Mouse (Mus musculus) hindbrain, embryonic 15.5 days (tissue): Measurements from ENCODE around the gene Cd52. TPM values are rescaled to one million over a fixed set of nuclear protein-coding genes. Genes with fewer than 3 reads are reported as not detected.

Experiments
- ATAC-seq: fragments of 200-750 bp; cut with Nextera tagmentation; 2 replicates; pipeline ENCODE4 v1.8.0; 2017; ENCODE audit warnings: low read depth, moderate number of reproducible peaks, moderate TSS enrichment; ENCODE audit not compliant: low FRiP score
- H3K27ac ChIP-seq: fragments of 300-500 bp; sonication (generic); replicated peaks from 2 replicates; pipeline ENCODE4 v1.5.1; 2015; ENCODE audit warnings: mild to moderate bottlenecking, inconsistent platforms
- H3K27me3 ChIP-seq: fragments of 300-500 bp; sonication (generic); 2 replicates; pipeline ENCODE4 v1.6.1; 2015; ENCODE audit warnings: control low read depth, inconsistent platforms
- H3K36me3 ChIP-seq: fragments of 300-500 bp; sonication (generic); 2 replicates; pipeline ENCODE4 v1.6.1; 2015; ENCODE audit warnings: control low read depth, inconsistent platforms
- H3K4me1 ChIP-seq: fragments of 300-500 bp; sonication (generic); replicated peaks from 2 replicates; pipeline ENCODE4 v1.6.1; 2015; ENCODE audit warnings: control low read depth, inconsistent platforms
- H3K4me2 ChIP-seq: fragments of 300-500 bp; sonication (generic); 2 replicates; pipeline ENCODE4 v1.6.1; 2015; ENCODE audit warnings: moderate library complexity, mild to moderate bottlenecking, inconsistent platforms
- H3K4me3 ChIP-seq: fragments of 300-500 bp; sonication (generic); 2 replicates; pipeline ENCODE4 v1.5.1; 2015; ENCODE audit warnings: mild to moderate bottlenecking, inconsistent platforms
- H3K9ac ChIP-seq: fragments of 300-500 bp; sonication (generic); 2 replicates; pipeline ENCODE4 v1.6.1; 2015; ENCODE audit warnings: inconsistent platforms
- H3K9me3 ChIP-seq: fragments of 300-500 bp; sonication (generic); 2 replicates; pipeline ENCODE4 v1.6.1; 2016; ENCODE audit warnings: control low read depth, inconsistent platforms
- WGBS: fragments of 180-500 bp; shearing (Covaris S2); methylation state at CpG from one replicate; pipeline ENCODE4 v1.1.7; 2015; 5-methylcytosine and 5-hydroxymethylcytosine counted together
- polyA plus RNA-seq: library from polyadenylated mRNA; unstranded; fragments of >200 nt; fragmentation: Nextera tagmentation; extraction: Ambion mirVana; gene quantifications from 2 replicates; pipeline ENCODE4 v1.2.1, GENCODE M21; 2015

Gene Cd52
- polyA plus RNA-seq, 1 experiment from 2014 or later, result 2.3 TPM

DNA sequence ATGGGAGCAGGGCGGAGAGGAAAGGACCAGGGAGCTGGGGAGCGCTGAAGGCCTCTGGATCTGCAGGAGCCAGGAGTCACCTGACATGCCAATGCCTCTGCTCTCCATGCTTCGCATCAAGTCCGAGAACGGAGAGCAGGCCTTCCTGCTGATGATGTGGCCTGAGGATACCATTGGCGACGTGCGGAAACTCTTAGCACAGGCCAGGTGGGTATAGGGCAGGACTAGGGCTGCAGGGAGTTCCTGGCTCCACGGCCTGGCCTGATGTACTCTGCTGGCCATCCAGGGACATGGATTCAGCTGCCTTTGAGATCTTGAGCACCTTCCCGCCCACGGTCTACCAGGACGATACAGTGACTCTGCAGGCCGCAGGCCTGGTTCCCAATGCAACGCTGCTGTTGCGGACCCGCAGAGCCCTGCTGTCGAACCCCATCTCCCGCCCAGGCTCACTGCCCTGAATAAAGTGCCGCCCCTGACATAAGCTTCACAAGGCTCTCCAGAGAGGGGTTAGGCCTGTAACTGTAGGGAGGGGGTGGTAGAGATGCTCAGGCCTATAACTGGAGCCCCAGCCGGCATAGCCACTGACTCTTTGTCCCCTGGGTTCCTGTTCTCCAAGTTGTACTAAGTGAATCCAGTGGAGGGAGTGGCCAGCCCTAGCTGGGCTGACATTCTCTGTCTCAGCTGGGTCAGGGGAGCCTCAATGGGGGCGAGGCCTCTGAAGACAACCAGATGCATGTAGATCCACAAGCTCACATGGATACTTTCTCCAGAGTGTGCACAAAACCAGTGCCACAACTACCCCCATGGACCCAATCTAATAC is 31.6 kb upstream of the Cd52 start:
- WGBS, result 88% methylated on average over 21 of the region's 21 CpGs
- 0 out of 2 replicates have a peak, but pooled peaks cover 7% of the 10 kb centered on the region for H3K36me3 ChIP-seq

GRCm38 (mm10) chr4:134125383-134126060 is 30.6 kb upstream of the Cd52 start:
- Histone ChIP-seq H3K4me1 (peaks cover 38% of the 10 kb centered on the region), H3K9me3 (no peaks in the 10 kb centered on the region), H3K36me3 (no peaks in the 10 kb centered on the region), H3K27ac (no peak overlapping the region), H3K9ac (no peak overlapping the region), H3K4me3 (no peak overlapping the region), H3K27me3 (no peaks in the 10 kb centered on the region), H3K4me2 (no peak overlapping the region)
- no peak for ATAC-seq
- WGBS, result 88% methylated on average over 15 of the region's 15 CpGs

More for the DNA sequence above, 31.6 kb upstream of the Cd52 start:
- peaks cover 38% of the 10 kb centered on the region for H3K4me1 ChIP-seq
- peak overlapping the region; percentile 94; the same call in 1 of the 2 replicates for H3K4me2 ChIP-seq
- H3K27ac ChIP-seq, result no peak overlapping the region
- no peak for ATAC-seq
- H3K4me3 ChIP-seq, result no peak overlapping the region
- no peak overlapping the region for H3K9ac ChIP-seq
- H3K27me3 ChIP-seq, result no peaks in the 10 kb centered on the region
- no peaks in the 10 kb centered on the region for H3K9me3 ChIP-seq

DNA sequence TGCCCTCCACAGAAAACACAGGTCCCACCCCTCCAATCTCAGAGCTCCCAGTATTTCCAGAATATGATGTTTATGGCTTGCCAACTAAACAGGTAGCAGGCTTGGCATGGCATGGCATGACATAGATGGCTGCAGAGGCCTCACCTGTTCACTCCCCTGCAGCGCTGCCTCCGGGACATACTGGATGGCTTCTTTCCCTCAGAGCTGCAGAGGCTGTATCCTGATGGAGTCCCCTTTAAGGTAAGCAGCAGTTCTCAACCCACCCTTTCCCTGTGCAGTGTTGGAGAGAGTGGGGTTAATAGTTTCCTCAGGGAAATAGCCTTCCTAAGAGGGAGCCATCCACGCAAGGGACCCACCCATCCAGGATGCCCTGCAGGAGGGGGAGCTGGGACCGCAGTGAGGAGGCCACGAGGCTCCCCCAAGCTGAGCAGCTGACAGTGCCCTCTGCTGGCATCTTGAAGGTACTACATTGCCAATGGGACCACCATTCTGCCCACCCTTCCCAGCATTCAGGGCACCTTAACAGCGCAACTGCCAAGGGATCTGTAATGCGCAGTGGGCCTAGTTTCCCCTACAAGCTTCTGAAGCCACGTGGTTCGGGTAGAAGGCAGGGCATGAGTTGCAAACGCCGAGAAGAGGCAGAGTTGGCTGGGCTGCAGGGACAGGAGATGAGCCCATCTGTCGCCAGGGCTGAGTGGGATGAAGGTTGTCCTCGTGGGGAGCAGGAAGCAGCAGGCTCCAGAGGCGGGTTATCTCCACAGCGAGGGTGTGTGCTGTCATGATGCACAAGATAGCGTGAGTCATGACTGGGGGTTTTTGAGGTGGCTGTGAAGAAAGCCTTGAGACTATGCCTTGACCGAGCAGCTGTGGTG is 29.0 kb upstream of the Cd52 start:
- Histone ChIP-seq H3K27me3 (no peaks in the 10 kb centered on the region), H3K4me2 (peak overlapping the region; percentile 28), H3K4me1 (peaks cover 32% of the 10 kb centered on the region), H3K36me3 (no peaks in the 10 kb centered on the region), H3K27ac (no peak overlapping the region), H3K9ac (no peak overlapping the region), H3K4me3 (no peak overlapping the region), H3K9me3 (no peaks in the 10 kb centered on the region)
- no peak for ATAC-seq
- WGBS, result 26% methylated on average over 17 of the region's 17 CpGs

- no peak for ATAC-seq
- no peaks in the 10 kb centered on the region for H3K27me3 ChIP-seq
- 94% methylated on average over 6 of the region's 6 CpGs for WGBS
- H3K4me1 ChIP-seq, result peaks cover 29% of the 10 kb centered on the region
- no peak overlapping the region for H3K4me2 ChIP-seq
- no peak overlapping the region for H3K27ac ChIP-seq
- H3K9ac ChIP-seq, result no peak overlapping the region
- no peaks in the 10 kb centered on the region for H3K9me3 ChIP-seq
- H3K4me3 ChIP-seq, result no peak overlapping the region
- no peaks in the 10 kb centered on the region for H3K36me3 ChIP-seq
These were observed 28.3 kb upstream of the Cd52 start for GRCm38 (mm10) chr4:134123147-134123546.

DNA sequence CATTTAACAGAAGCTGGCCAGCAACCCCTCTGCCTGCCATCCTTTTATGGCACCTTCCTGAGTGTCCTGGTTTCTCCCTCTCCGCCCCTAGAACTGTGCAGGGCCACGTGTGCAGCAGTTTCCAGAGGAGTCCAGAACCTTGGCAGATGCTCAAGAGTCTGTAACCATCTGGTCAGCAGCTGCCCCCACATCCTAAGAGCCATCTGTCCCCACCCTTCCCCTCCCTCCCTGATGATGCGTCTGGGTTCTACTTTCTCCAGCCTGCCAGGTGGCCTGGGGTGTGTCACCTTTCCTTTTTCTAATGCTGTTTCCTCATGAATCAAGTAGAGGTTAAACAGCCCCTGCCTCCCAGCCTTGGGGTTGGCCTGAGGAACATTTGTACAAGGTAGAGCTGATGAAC is 27.4 kb upstream of the Cd52 start:
- no peak for ATAC-seq
- H3K4me1 ChIP-seq, result peaks cover 21% of the 10 kb centered on the region
- H3K36me3 ChIP-seq, result no peaks in the 10 kb centered on the region
- H3K27ac ChIP-seq, result no peak overlapping the region
- 63% methylated on average over 3 of the region's 3 CpGs for WGBS
- no peaks in the 10 kb centered on the region for H3K27me3 ChIP-seq
- H3K9me3 ChIP-seq, result no peaks in the 10 kb centered on the region
- no peak overlapping the region for H3K9ac ChIP-seq
- no peak overlapping the region for H3K4me2 ChIP-seq
- no peak overlapping the region for H3K4me3 ChIP-seq

DNA sequence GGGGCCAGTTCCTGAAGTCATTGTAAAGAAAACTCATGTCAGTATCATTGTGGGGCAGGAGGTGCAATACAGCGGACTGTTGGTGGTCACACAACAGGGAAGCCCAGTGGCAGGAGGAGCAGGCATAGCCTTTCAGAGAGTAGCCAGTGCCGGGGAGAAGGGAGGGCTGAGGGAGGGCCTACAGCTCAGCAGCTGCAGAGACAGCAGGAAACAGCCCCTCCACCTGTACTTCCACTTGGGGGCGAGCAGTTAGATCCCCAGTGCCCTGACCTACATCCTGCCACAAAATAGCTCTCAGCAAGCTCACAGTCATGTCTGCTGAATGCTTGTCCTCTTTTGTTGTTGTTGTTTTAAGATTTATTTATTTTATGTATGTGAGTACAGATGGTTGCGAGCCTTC is 26.7 kb upstream of the Cd52 start:
- H3K4me2 ChIP-seq, result no peak overlapping the region
- 40% methylated on average over 4 of the region's 4 CpGs for WGBS
- H3K9ac ChIP-seq, result no peak overlapping the region
- H3K4me3 ChIP-seq, result no peak overlapping the region
- H3K27ac ChIP-seq, result no peak overlapping the region
- ATAC-seq, result no peak
- H3K4me1 ChIP-seq, result peaks cover 13% of the 10 kb centered on the region
- no peaks in the 10 kb centered on the region for H3K27me3 ChIP-seq
- H3K36me3 ChIP-seq, result no peaks in the 10 kb centered on the region
- H3K9me3 ChIP-seq, result no peaks in the 10 kb centered on the region

GRCm38 (mm10) chr4:134120916-134121315 is 26.0 kb upstream of the Cd52 start:
- no peak overlapping the region for H3K9ac ChIP-seq
- H3K4me1 ChIP-seq, result peaks cover 10% of the 10 kb centered on the region
- WGBS, result 86% methylated on average over 4 of the region's 4 CpGs
- no peaks in the 10 kb centered on the region for H3K27me3 ChIP-seq
- H3K27ac ChIP-seq, result no peak overlapping the region
- H3K9me3 ChIP-seq, result no peaks in the 10 kb centered on the region
- ATAC-seq, result no peak
- H3K4me3 ChIP-seq, result no peak overlapping the region
- no peak overlapping the region for H3K4me2 ChIP-seq
- H3K36me3 ChIP-seq, result no peaks in the 10 kb centered on the region

- Histone ChIP-seq H3K9me3 (no peaks in the 10 kb centered on the region), H3K4me2 (no peak overlapping the region), H3K4me3 (no peak overlapping the region), H3K36me3 (no peaks in the 10 kb centered on the region), H3K9ac (no peak overlapping the region), H3K4me1 (peaks cover 10% of the 10 kb centered on the region), H3K27ac (no peak overlapping the region), H3K27me3 (no peaks in the 10 kb centered on the region)
- 83% methylated on average over 6 of the region's 6 CpGs for whole genome bisulfite sequencing
- no peak for ATAC-seq
These were observed 25.4 kb upstream of the Cd52 start for GRCm38 (mm10) chr4:134120192-134120805.

DNA sequence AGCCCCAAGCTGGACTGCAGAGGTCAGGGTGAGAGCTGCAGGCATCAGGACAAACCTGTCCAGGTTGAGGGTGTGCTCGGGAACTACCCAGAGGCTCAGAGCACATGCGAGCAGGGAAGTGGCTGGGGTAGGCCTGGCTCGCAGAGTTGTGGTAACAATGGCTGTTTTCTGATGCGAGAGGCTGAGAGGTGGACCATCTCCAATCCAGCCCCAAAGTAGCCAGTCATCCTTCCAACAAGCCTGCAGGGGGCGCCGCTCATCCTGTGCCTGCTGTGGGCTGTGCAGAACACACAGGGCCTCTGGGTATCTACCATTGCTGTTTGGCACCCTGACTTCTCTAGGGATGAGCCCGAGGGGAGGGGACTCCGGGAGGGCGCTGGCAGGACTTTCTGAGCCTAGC is 24.8 kb upstream of the Cd52 start:
- 63% methylated on average over 9 of the region's 9 CpGs for WGBS
- Histone ChIP-seq H3K4me2 (no peak overlapping the region), H3K9me3 (no peaks in the 10 kb centered on the region), H3K9ac (no peak overlapping the region), H3K36me3 (no peaks in the 10 kb centered on the region), H3K4me3 (no peak overlapping the region), H3K4me1 (peaks cover 10% of the 10 kb centered on the region), H3K27me3 (no peaks in the 10 kb centered on the region), H3K27ac (no peak overlapping the region)
- ATAC-seq, result no peak

GRCm38 (mm10) chr4:134119042-134119441 is 24.2 kb upstream of the Cd52 start:
- Histone ChIP-seq H3K4me2 (no peak overlapping the region), H3K4me1 (peaks cover 5% of the 10 kb centered on the region), H3K27ac (no peak overlapping the region), H3K9me3 (no peaks in the 10 kb centered on the region), H3K36me3 (no peaks in the 10 kb centered on the region), H3K9ac (no peak overlapping the region), H3K4me3 (no peak overlapping the region), H3K27me3 (no peaks in the 10 kb centered on the region)
- WGBS, result 78% methylated on average over 5 of the region's 5 CpGs
- no peak for ATAC-seq

- Histone ChIP-seq H3K4me2 (no peak overlapping the region), H3K4me1 (0 out of 2 replicates have a peak, but pooled peaks cover 2% of the 10 kb centered on the region), H3K27ac (no peak overlapping the region), H3K9me3 (no peaks in the 10 kb centered on the region), H3K4me3 (no peak overlapping the region), H3K36me3 (no peaks in the 10 kb centered on the region), H3K27me3 (no peaks in the 10 kb centered on the region), H3K9ac (no peak overlapping the region)
- no peak for ATAC-seq
- WGBS, result 76% methylated on average over 14 of the region's 14 CpGs
These were observed 23.4 kb upstream of the Cd52 start for GRCm38 (mm10) chr4:134118126-134118800.
